Mouse (Mus musculus) lung, adult 2 months (tissue): ENCODE measurements at regions not wholly inside any gene's neighbourhood (a gene's known extent, or its start where the extent isn't known, plus 50 kb on each side); places are given as distances from the start of the nearest gene placed in this dataset.

Experiments used
- CTCF ChIP-seq: fragments of 200-500 bp; IDR thresholded peaks from 2 replicates; pipeline ENCODE4 v1.5.1; 2011; ENCODE audit warnings: mild to moderate bottlenecking, low read length, control low read depth; ENCODE audit not compliant: insufficient read depth
- POLR2A ChIP-seq: fragments of 200-500 bp; IDR thresholded peaks from 2 replicates; pipeline ENCODE4 v1.6.1; 2011; ENCODE audit warnings: low read depth, mild to moderate bottlenecking, control low read depth, low read length, borderline replicate concordance; ENCODE audit errors: extremely low read depth

GRCm38 (mm10) chr3:120898931-120899330, 272.6 kb downstream of the Rwdd3 start:
- TF ChIP-seq CTCF = no peak
- no peak for TF ChIP-seq POLR2A
